Mouse (Mus musculus) ovary, adult 10 weeks (tissue): ENCODE results near the gene Tap1. TPM values are rescaled to one million over a fixed set of nuclear protein-coding genes. Genes with fewer than 3 reads are reported as not detected.

Experiments
- polyA plus RNA-seq: library from polyadenylated mRNA; stranded (reverse); fragments of 350-450 nt; fragmentation: Illumina TruSeq; extraction: RNeasy Lipid Tissue Mini Kit (QIAGEN cat#74804); gene quantifications from one replicate; pipeline ENCODE4 v1.2.3, GENCODE M21; 2014

Tap1 gene
- 2.4 TPM for polyA plus RNA-seq

DNA sequence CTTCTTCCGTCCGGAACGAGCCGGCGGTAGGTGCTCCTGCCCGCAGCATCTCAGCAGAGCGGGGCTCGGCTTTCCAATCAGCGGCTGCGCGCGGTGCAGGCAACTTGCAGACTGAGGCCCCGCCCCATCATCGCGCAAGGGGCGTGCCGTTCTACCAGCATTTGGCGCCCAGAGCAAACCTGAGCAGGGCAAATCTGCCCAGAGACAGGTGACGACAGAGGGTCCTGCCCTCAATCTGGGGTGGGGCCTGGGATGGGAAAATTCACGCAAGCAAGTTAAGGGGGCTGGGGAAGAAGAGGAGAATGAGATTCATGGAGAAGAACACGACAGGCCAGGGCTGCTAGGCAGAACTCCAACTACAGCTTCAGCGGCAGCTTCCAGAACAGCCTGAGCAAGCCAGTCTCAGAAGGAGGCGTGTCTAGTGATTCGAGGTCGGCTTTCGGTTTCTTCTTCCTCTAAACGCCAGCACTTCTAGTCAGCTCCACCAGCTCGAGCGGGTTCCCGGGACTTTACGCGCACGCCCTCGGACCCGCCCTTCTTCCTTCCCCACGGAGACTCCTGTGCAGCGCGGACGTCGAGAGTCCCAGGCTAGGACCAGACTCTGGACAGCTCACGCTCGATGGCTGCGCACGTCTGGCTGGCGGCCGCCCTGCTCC lies at the start of gene Tap1, which contains the start of gene Psmb9:
Gene Tap1, plus strand, starts transcription at position 293 of the 656 bp plus-strand sequence.
Gene Psmb9, minus strand, starts transcription at position 504 of the 656 bp plus-strand sequence.

DNA sequence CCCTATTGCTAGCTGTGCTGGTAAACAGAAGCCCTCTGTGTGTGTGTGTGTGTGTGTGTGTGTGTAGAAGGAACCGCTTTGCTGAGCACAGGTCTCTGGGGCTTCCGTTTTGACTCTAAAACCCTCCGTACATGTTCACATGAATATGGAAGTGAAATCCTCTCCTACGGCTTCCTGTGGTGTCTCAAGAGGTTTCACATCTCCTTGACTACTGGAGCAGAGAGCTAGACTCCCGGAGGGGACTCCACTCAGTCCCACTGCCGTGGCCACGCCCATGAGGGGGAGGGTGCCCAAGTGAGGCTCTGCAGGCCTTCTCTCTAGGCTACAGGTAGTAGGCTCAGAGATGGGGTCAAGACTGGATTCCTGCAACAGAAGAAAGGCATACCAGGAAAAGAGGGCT lies 44.3 kb upstream of the Tap1 start, which contains the start of gene H2-DMb2:
Gene H2-DMb2, plus strand, starts transcription at position 275 of the 400 bp plus-strand sequence.

DNA sequence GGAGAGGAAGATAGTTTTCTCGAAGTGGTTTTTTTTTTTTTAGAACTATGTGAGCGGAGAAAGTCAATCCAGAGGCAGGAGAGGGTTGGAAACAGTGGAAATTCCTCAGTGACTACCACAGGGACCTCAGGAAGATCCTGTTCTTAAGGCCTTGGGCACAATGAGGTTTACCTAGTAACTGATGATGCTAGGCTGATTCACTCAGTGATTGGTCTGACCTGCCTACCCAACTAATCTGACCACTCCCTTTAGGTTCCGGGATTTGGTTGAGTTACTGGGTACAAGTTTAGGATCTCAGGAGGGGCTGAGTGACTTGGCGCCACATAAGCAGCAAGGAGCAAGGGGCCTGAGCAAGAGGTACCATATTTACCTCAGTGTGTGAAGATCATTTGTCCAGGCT lies 34.4 kb upstream of the Tap1 start, which contains the start of gene H2-DMb1:
Gene H2-DMb1, plus strand, starts transcription at position 150 of the 400 bp plus-strand sequence.

DNA sequence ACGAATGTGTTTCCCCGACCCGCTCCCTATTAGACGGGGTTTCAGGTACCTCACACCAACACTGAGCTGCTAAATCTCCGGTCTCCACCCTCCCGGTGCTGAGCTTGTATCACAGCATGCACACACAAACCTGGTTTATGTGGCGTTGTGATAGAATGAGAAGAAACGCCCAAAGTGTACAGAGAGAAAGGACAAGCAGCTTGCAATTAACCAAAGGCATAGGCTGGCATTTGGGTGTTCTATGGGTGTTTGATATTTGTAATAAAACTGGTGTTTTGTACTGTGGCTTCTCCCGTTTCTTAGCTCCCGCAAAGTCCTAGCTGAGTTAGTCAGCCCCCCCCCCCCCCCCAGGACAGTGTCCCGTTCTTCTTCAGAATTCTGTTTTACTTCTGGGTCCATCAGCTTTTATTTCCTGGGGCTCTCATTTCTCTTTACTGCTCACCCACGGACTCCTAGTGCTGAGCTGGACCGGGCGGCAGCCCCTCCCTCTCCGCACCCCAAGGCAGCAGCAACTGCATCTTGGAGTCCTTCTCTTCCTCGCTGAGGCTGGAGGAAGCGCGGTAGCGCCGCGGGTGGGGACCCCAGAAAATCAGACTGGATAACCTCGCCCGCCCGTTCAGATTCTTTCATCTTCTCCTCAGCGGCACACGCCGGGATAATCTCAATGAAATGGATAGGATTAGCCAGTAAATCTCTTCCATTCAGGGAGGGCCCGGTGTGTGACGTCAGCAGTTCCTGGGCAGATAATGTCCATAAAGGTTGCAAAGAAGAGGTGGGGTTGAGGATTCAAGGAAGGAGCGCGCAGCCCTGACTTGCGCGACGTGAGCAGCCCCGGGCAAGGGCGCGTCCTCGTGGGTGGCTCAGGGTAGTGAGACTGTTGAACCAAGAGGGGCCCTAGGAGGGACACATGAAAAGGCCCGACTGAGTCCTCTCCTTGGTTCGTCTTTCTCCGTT lies 9.9 kb downstream of the Tap1 start, which contains the start of gene Psmb8:
Gene Psmb8, plus strand, starts transcription at position 781 of the 954 bp plus-strand sequence.

DNA sequence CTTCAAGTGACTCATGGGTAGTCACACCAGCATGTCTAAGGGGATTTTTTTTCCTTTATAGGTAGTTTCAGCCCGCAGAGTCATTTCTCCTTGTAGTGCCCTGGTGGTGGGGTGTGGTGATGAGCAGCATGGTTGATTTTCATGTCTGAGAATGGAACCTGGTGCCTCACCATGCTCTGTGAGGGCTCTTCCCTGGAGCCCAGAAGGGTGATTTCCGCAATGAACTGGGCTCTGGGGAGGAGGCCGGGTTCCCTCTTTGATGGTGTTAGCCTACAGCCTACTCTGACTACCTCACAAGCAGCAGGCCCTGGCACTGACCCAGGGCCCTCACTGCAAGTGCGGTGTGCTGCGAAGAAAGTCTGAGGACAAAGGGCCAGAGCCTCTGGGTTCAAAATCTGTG lies 16.1 kb downstream of the Tap1 start, which contains the start of gene Tap2:
Gene Tap2, plus strand, starts transcription at position 84 of the 400 bp plus-strand sequence.

DNA sequence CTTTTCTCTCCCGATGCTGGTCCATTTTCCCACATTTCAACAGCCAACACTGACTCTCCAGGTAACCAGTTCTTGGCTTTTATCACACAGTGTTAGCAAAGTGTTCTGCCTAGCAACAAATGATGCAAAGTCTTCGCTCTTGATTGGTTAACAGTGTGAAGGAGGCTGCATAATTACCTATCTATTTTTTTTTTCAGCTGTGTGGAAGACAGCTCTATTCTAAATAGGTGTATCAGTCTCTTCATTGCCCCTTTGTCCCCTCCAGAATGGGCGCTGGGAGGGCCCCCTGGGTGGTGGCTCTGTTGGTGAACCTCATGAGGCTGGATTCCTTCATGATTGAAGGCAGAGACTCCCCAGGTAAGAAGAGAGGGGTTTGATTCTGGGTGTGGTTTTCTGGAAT lies 51.4 kb downstream of the Tap1 start, which contains the start of gene H2-Ob:
Gene H2-Ob, plus strand, starts transcription at position 198 of the 400 bp plus-strand sequence.

Other genes with a start within 250 kb of the Tap1 start
- gene Pfdn6, start 247.2 kb upstream of the Tap1 start, polyA plus RNA-seq, result 15.3 TPM
- 0.74 TPM for gene Wdr46, start 246.9 kb upstream of the Tap1 start, polyA plus RNA-seq
- 0.29 TPM for gene B3galt4, start 236.1 kb upstream of the Tap1 start, polyA plus RNA-seq
- 3.7 TPM for gene Vps52, start 231.7 kb upstream of the Tap1 start, polyA plus RNA-seq
- 24.9 TPM for gene Rps18, start 231.6 kb upstream of the Tap1 start, polyA plus RNA-seq
- 77.3 TPM for gene H2-K1, start 187.2 kb upstream of the Tap1 start, polyA plus RNA-seq
- gene Ring1, start 162.9 kb upstream of the Tap1 start, polyA plus RNA-seq, result 1.5 TPM
- not detected for gene H2-Ke6, start 159.5 kb upstream of the Tap1 start, polyA plus RNA-seq
- gene Slc39a7, start 155.9 kb upstream of the Tap1 start, polyA plus RNA-seq, result 1.2 TPM
- gene Rxrb, start 155.7 kb upstream of the Tap1 start, polyA plus RNA-seq, result 1.2 TPM
- not detected for gene Col11a2, start 148.1 kb upstream of the Tap1 start, polyA plus RNA-seq
- not detected for gene H2-Oa, start 95.2 kb upstream of the Tap1 start, polyA plus RNA-seq
- not detected for gene H2-DMa, start 68.0 kb upstream of the Tap1 start, polyA plus RNA-seq
- 266 TPM for gene Brd2, start 64.9 kb upstream of the Tap1 start, polyA plus RNA-seq
- gene H2-DMb2, start 44.2 kb upstream of the Tap1 start, polyA plus RNA-seq, result 1.1 TPM
- gene H2-DMb1, start 34.5 kb upstream of the Tap1 start, polyA plus RNA-seq, result 5.0 TPM
- 2.2 TPM for gene Psmb9, start 211 bp downstream of the Tap1 start, polyA plus RNA-seq
- 0.83 TPM for gene Psmb8, start 10.2 kb downstream of the Tap1 start, polyA plus RNA-seq
- gene Tap2, start 16.0 kb downstream of the Tap1 start, polyA plus RNA-seq, result not detected
- gene H2-Ob, start 51.4 kb downstream of the Tap1 start, polyA plus RNA-seq, result 3.7 TPM
- gene H2-Ab1, start 70.1 kb downstream of the Tap1 start, polyA plus RNA-seq, result 33.0 TPM
- gene H2-Aa, start 100.3 kb downstream of the Tap1 start, polyA plus RNA-seq, result 106 TPM
- 4.0 TPM for gene H2-Eb1, start 118.3 kb downstream of the Tap1 start, polyA plus RNA-seq
- 0.17 TPM for gene H2-Eb2, start 138.1 kb downstream of the Tap1 start, polyA plus RNA-seq
- 0.97 TPM for gene Btnl2, start 167.3 kb downstream of the Tap1 start, polyA plus RNA-seq
- gene Btnl1, start 189.6 kb downstream of the Tap1 start, polyA plus RNA-seq, result 0.20 TPM
- 1.8 TPM for gene BC051142, start 211.3 kb downstream of the Tap1 start, polyA plus RNA-seq